Mouse (Mus musculus) left cerebral cortex, adult 11 months (tissue): ENCODE results near the gene Miga1.
A peak's percentile ranks its signal among the peaks of the same experiment; 100 is the strongest.
"Not testable (repeated sequence)": the region's sequence is repeated elsewhere in the genome, so short reads cannot be mapped to it uniquely, and the experiment has no call there.

ENCODE experiments used
- DNase-seq: peaks from one replicate; pipeline ENCODE4 v3.0.0; 2022; ENCODE audit warnings: low spot score

The Miga1 gene

GRCm38 (mm10) chr3:152321765-152322547 lies 18.3 kb downstream of the Miga1 start:
- no peak for DNase-seq

GRCm38 (mm10) chr3:152320972-152321645 lies 19.1 kb downstream of the Miga1 start:
- no peak for DNase-seq

- DNase-seq = not testable (repeated sequence)
Observed at GRCm38 (mm10) chr3:152316447-152317173, 23.6 kb downstream of the Miga1 start.

- peak; percentile 42 for DNase-seq
Observed at GRCm38 (mm10) chr3:152315613-152316012, 24.6 kb downstream of the Miga1 start.

- not testable (repeated sequence) for DNase-seq
Observed at GRCm38 (mm10) chr3:152314666-152315065, 25.5 kb downstream of the Miga1 start.

- no peak for DNase-seq
Observed at GRCm38 (mm10) chr3:152309250-152309645, 31.0 kb downstream of the Miga1 start.

- DNase-seq = no peak
Observed at GRCm38 (mm10) chr3:152308485-152309249, 31.5 kb downstream of the Miga1 start.

- DNase-seq = no peak
Observed at GRCm38 (mm10) chr3:152305971-152306370, 34.2 kb downstream of the Miga1 start.

- DNase-seq = no peak
Observed at GRCm38 (mm10) chr3:152305080-152305479, 35.1 kb downstream of the Miga1 start.

GRCm38 (mm10) chr3:152304093-152304815 lies 36.0 kb downstream of the Miga1 start:
- DNase-seq = no peak

- no peak for DNase-seq
Observed at GRCm38 (mm10) chr3:152302991-152303390, 37.2 kb downstream of the Miga1 start.

- no peak for DNase-seq
Observed at GRCm38 (mm10) chr3:152300376-152301337, 39.5 kb downstream of the Miga1 start.

GRCm38 (mm10) chr3:152295896-152296295 lies 44.3 kb downstream of the Miga1 start:
- DNase-seq = no peak

- DNase-seq = no peak
Observed at GRCm38 (mm10) chr3:152294400-152294799, 45.8 kb downstream of the Miga1 start.

GRCm38 (mm10) chr3:152293530-152294181 lies 46.6 kb downstream of the Miga1 start:
- DNase-seq = no peak

- no peak for DNase-seq
Observed at GRCm38 (mm10) chr3:152291895-152292294, 48.3 kb downstream of the Miga1 start.

GRCm38 (mm10) chr3:152290175-152290798 lies 49.9 kb downstream of the Miga1 start:
- no peak for DNase-seq

- DNase-seq = no peak
Observed at GRCm38 (mm10) chr3:152288740-152289139, 51.5 kb downstream of the Miga1 start.

GRCm38 (mm10) chr3:152288276-152288675 lies 51.9 kb downstream of the Miga1 start:
- DNase-seq = no peak
